Comparison of ENCODE assay signal across 20 mouse cellular contexts in genomic region chr1:60655691-60656595, GRCm38 (mm10).
A peak's percentile ranks its signal among the peaks of the same experiment; 100 is the strongest.
DNase-seq lines count a peak whose midpoint lies in the region; ATAC-seq and TF ChIP-seq lines count a peak whose summit lies in the region.
"Had no signal": no experiment of that assay in that cellular context is flagged by ENCODE, and none has a peak within 500 bp of the region (broad histone marks: within the 10 kb centered on the region; RNA-seq: fewer than 3 reads in every experiment).

No protein-coding gene starts in this region.

- ATAC-seq in kidney, embryonic 15.5 days (replicated peaks; ENCODE audit: low FRiP score), result no peak
- no peak for ATAC-seq in CD4-positive, CD25-positive, alpha-beta regulatory T cell, adult 4 months
- ATAC-seq: Patski had no signal

- intact Hi-C loops in gastrocnemius, adult 2 months (cut with DNase I), result no loop called here

- no peaks in the 10 kb centered on the region for H3K36me3 ChIP-seq in kidney, embryonic 15.5 days
- H3K36me3 ChIP-seq: embryonic facial prominence, embryonic 12.5 days; midbrain, embryonic 12.5 days; neural tube, embryonic 15.5 days had no signal

- no peak overlapping the region for H3K9ac ChIP-seq in kidney, embryonic 15.5 days
- H3K9ac ChIP-seq: embryonic facial prominence, embryonic 12.5 days; hindbrain, embryonic 14.5 days; midbrain, embryonic 12.5 days; neural tube, embryonic 15.5 days had no signal

- WGBS in kidney, embryonic 15.5 days, result 75% methylated on average over 6 of the region's 6 CpGs

- H3K4me3 ChIP-seq in gastrocnemius, adult 2 months, result no peak overlapping the region
- no peak overlapping the region for H3K4me3 ChIP-seq in kidney, embryonic 15.5 days (replicated peaks)
- H3K4me3 ChIP-seq: embryonic facial prominence, embryonic 12.5 days; layer of hippocampus, adult 2 months; left cerebral cortex, adult 2 months; midbrain, embryonic 12.5 days; neural tube, embryonic 15.5 days had no signal

- H3K27me3 ChIP-seq in kidney, embryonic 15.5 days, result no peaks in the 10 kb centered on the region
- H3K27me3 ChIP-seq: embryonic facial prominence, embryonic 12.5 days; midbrain, embryonic 12.5 days; neural tube, embryonic 15.5 days; Patski had no signal

- H3K4me2 ChIP-seq in kidney, embryonic 15.5 days, result no peak overlapping the region
- H3K4me2 ChIP-seq: embryonic facial prominence, embryonic 12.5 days; hindbrain, embryonic 14.5 days; midbrain, embryonic 12.5 days; neural tube, embryonic 15.5 days had no signal

- H3K4me1 ChIP-seq in kidney, embryonic 15.5 days, result peaks cover 18% of the 10 kb centered on the region; the same call in 1 of the 2 replicates
- H3K4me1 ChIP-seq: embryonic facial prominence, embryonic 12.5 days; midbrain, embryonic 12.5 days; neural tube, embryonic 15.5 days had no signal

- H3K9me3 ChIP-seq in kidney, embryonic 15.5 days (replicated peaks), result no peaks in the 10 kb centered on the region
- H3K9me3 ChIP-seq: embryonic facial prominence, embryonic 12.5 days; midbrain, embryonic 12.5 days; neural tube, embryonic 15.5 days had no signal

- DNase-seq in gastrocnemius, adult 2 months, result no peak
- no peak for DNase-seq in gastrocnemius, postnatal 4 days (ENCODE audit: low spot score in 2 of 2)
- no peak for DNase-seq in kidney, adult 8-10 months
- peak; percentile 7 for DNase-seq in right cerebral cortex, adult 18-20 months
- no peak for DNase-seq in right cerebral cortex, postnatal 25 days
- DNase-seq in layer of hippocampus, postnatal 25 days (ENCODE audit: extremely low spot score in 1 of 2, low spot score in 1 of 2), result no peak
- DNase-seq: cerebellum, adult 11-12 months; gastrocnemius, postnatal 36 days; retina, postnatal 1 day; thymus, postnatal 4 days had no signal

- H3K27ac ChIP-seq in gastrocnemius, adult 2 months, result peak overlapping the region; percentile 57
- 0 out of 2 replicates have a peak overlapping the region, but pooled peaks have one; percentile 4 for H3K27ac ChIP-seq in kidney, embryonic 15.5 days
- H3K27ac ChIP-seq: embryonic facial prominence, embryonic 12.5 days; hindbrain, embryonic 14.5 days; layer of hippocampus, adult 2 months; left cerebral cortex, adult 2 months; midbrain, embryonic 12.5 days; neural tube, embryonic 15.5 days; stomach, postnatal 0 days had no signal

- no peak for TF ChIP-seq CTCF in gastrocnemius, adult 2 months (IDR thresholded peaks at IDR 0.05)
